Mouse (Mus musculus) embryonic fibroblast, embryonic 13.5 days (primary cell): ENCODE results near the gene Rbks.

Experiments used
- CTCF ChIP-seq: IDR thresholded peaks from 2 replicates; pipeline ENCODE4 v1.5.1; 2011; ENCODE audit warnings: mild to moderate bottlenecking, control low read depth, low read length, moderate library complexity, borderline replicate concordance; ENCODE audit not compliant: insufficient read depth
- POLR2A ChIP-seq: IDR thresholded peaks from 2 replicates; pipeline ENCODE4 v1.6.1; 2011; ENCODE audit warnings: low read depth, mild to moderate bottlenecking, control low read depth, low read length, moderate library complexity

DNA sequence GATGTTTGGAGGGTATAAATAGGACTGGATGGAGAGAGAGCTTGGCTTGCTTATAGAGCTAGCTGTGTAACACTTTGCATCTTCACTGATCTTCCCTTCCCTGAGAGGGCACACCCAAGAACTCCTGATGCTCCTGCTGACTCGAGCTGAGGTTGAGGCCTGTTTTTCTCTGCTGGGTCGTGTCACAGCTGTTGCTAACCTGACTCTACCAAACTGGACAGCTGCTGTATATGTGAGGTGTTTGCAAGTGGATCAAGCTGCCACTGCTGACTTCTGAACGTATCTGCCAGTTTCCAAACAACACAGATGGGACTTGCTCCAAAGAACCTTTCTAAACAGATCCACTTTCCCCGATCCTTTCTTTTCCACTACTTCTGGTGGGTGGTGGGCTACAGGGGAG is 9.4 kb upstream of the Rbks start:
- TF ChIP-seq CTCF: no peak
- TF ChIP-seq POLR2A: no peak
